Mouse (Mus musculus) C2C12 (cell line): ENCODE data around the gene Olfr605.

Experiments used
- CEBPB ChIP-seq: IDR thresholded peaks from one replicate; pipeline ENCODE4 v1.6.1; 2011; ENCODE audit warnings: low read depth, mild to moderate bottlenecking, control low read depth, moderate library complexity
- CTCF ChIP-seq: IDR thresholded peaks from one replicate; pipeline ENCODE4 v1.5.1; 2011; ENCODE audit not compliant: control insufficient read depth, insufficient read depth, insufficient read length
- MAX ChIP-seq: IDR thresholded peaks from one replicate; pipeline ENCODE4 v1.6.1; 2011; ENCODE audit warnings: mild to moderate bottlenecking, control low read depth
- MYOG ChIP-seq: IDR thresholded peaks from one replicate; pipeline ENCODE4 v1.6.1; 2011; ENCODE audit not compliant: control insufficient read depth, insufficient read length; ENCODE audit errors: extremely low read depth
- USF1 ChIP-seq: IDR thresholded peaks from one replicate; pipeline ENCODE4 v1.6.1; 2011; ENCODE audit warnings: low read depth, mild to moderate bottlenecking, control low read depth, moderate library complexity

- TF ChIP-seq MAX (no peak), CTCF (no peak), CEBPB (no peak), USF1 (no peak), MYOG (no peak)
Observed at GRCm38 (mm10) chr7:103397758-103398157, 47.5 kb downstream of the Olfr605 start.
